Mouse (Mus musculus) megakaryocyte, embryonic 14.5 days (primary cell): Measurements from ENCODE around the gene Shc3. TPM values are rescaled to one million over a fixed set of nuclear protein-coding genes. Genes with fewer than 3 reads are reported as not detected.

Source experiments
- H3K27me3 ChIP-seq: replicated peaks from 2 replicates; pipeline ENCODE3; 2012; ENCODE audit warnings: inconsistent platforms
- H3K36me3 ChIP-seq: replicated peaks from 2 replicates; pipeline ENCODE3; 2012; ENCODE audit warnings: low read length, inconsistent platforms, mixed read lengths
- H3K4me1 ChIP-seq: 2 replicates; pipeline ENCODE4 v1.6.1; 2012; ENCODE audit warnings: inconsistent platforms
- H3K4me3 ChIP-seq: replicated peaks from 2 replicates; pipeline ENCODE3; 2012; ENCODE audit warnings: moderate library complexity, mild to moderate bottlenecking, inconsistent platforms
- H3K9me3 ChIP-seq: 2 replicates; pipeline ENCODE4 v1.6.1; 2012; ENCODE audit warnings: inconsistent platforms
- FLI1 ChIP-seq: IDR thresholded peaks from 2 replicates; pipeline ENCODE4 v1.6.1; 2012; ENCODE audit warnings: low read length, inconsistent platforms, mixed read lengths
- GATA1 ChIP-seq: IDR thresholded peaks from 3 replicates; pipeline ENCODE4 v1.6.1; 2012; ENCODE audit warnings: mixed read lengths, low read length, inconsistent platforms, borderline replicate concordance
- polyA plus RNA-seq: library from polyadenylated mRNA; stranded (reverse); fragments of >175 nt; gene quantifications from 2 replicates; pipeline ENCODE4 v1.2.3, GENCODE M21; 2012; ENCODE audit warnings: low replicate concordance; ENCODE audit not compliant: insufficient read depth

Shc3 gene
- polyA plus RNA-seq, 1 experiment: not detected

DNA sequence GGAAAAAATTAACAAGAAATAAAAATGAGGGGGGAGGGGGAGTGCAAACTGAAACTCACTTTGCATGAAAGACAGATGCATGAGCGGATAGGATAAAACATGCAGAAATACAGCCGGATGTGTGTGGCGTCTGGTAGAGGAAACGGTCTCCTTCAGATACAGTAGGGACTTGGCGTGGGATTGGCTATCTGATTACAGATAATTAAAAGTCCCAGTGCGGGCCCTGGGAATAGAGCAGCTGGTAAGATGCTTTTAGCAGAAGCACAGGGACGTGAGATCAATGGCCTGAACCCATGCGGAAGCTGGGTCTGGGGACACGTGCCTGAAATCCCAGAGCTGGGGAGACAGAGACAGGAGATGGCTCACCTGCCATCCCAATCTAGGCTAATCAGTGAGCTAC lies 75.5 kb downstream of the Shc3 start:
- H3K27me3 ChIP-seq: peaks cover 2% of the 10 kb centered on the region
- TF ChIP-seq GATA1: no peak
- TF ChIP-seq FLI1: no peak
- no peaks in the 10 kb centered on the region for H3K4me1 ChIP-seq
- no peak overlapping the region for H3K4me3 ChIP-seq
- H3K36me3 ChIP-seq: no peaks in the 10 kb centered on the region
- peaks cover 4% of the 10 kb centered on the region; the same call in 1 of the 2 replicates for H3K9me3 ChIP-seq

GRCm38 (mm10) chr13:51491649-51492435 lies 77.4 kb downstream of the Shc3 start:
- H3K4me1 ChIP-seq: no peaks in the 10 kb centered on the region
- H3K4me3 ChIP-seq: no peak overlapping the region
- TF ChIP-seq GATA1 (no peak), FLI1 (no peak)
- H3K9me3 ChIP-seq: peaks cover 4% of the 10 kb centered on the region; the same call in 1 of the 2 replicates
- peaks cover 2% of the 10 kb centered on the region for H3K27me3 ChIP-seq
- no peaks in the 10 kb centered on the region for H3K36me3 ChIP-seq

DNA sequence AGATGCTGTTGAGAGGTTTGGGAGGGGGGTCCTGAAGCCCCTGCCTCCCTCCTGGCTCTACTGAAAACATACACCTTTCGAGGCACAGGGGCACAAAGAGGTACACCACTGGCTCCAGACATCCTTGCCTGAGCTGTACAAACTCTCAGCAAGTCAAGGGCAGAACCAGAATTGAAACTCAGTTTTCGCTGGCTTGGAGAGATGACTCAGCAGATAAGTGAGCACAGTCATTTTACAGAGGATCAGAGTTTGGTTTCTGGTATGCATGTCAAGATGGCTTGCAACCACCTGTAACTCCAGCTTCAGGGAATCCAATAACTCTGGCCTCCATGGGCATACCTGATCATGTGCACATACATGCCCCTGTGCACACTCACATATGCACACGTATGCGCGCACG lies 79.0 kb downstream of the Shc3 start:
- TF ChIP-seq FLI1: no peak
- no peak for TF ChIP-seq GATA1
- Histone ChIP-seq H3K9me3 (peaks cover 4% of the 10 kb centered on the region; the same call in 1 of the 2 replicates), H3K4me3 (no peak overlapping the region), H3K27me3 (peaks cover 2% of the 10 kb centered on the region), H3K36me3 (no peaks in the 10 kb centered on the region), H3K4me1 (no peaks in the 10 kb centered on the region)

DNA sequence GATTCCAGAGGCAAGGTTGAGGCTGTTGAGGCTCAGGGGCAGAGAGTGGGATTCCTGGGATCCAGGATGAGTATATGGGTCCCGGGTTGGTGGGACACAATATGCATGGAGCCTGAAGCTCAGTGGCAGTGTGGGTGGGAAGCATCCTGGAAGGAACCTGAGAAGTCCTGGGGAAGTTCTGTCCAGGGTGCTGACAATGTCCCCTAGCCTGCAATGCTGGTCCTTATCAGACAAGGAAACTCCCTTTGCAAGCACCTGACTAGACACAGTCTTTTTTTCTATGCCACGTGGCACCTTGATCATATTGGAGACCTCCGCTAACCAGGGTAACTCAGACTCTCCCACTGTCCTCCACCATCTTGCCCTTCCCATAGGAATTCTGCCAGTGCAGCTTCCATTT lies 80.3 kb downstream of the Shc3 start:
- H3K9me3 ChIP-seq: peaks cover 4% of the 10 kb centered on the region; the same call in 1 of the 2 replicates
- no peaks in the 10 kb centered on the region for H3K4me1 ChIP-seq
- peaks cover 2% of the 10 kb centered on the region for H3K27me3 ChIP-seq
- no peak overlapping the region for H3K4me3 ChIP-seq
- TF ChIP-seq GATA1 (no peak), FLI1 (no peak)
- H3K36me3 ChIP-seq: no peaks in the 10 kb centered on the region

GRCm38 (mm10) chr13:51485291-51485690 lies 83.9 kb downstream of the Shc3 start:
- no peak for TF ChIP-seq FLI1
- TF ChIP-seq GATA1: no peak
- peaks cover 4% of the 10 kb centered on the region; the same call in 1 of the 2 replicates for H3K9me3 ChIP-seq
- H3K4me1 ChIP-seq: peaks cover 4% of the 10 kb centered on the region
- no peaks in the 10 kb centered on the region for H3K36me3 ChIP-seq
- H3K27me3 ChIP-seq: no peaks in the 10 kb centered on the region
- no peak overlapping the region for H3K4me3 ChIP-seq

- peaks cover 4% of the 10 kb centered on the region; the same call in 1 of the 2 replicates for H3K9me3 ChIP-seq
- H3K36me3 ChIP-seq: no peaks in the 10 kb centered on the region
- no peak overlapping the region for H3K4me3 ChIP-seq
- no peak for TF ChIP-seq FLI1
- TF ChIP-seq GATA1: no peak
- peaks cover 4% of the 10 kb centered on the region for H3K27me3 ChIP-seq
- peaks cover 11% of the 10 kb centered on the region for H3K4me1 ChIP-seq
These were observed 86.4 kb downstream of the Shc3 start for GRCm38 (mm10) chr13:51482786-51483185.

DNA sequence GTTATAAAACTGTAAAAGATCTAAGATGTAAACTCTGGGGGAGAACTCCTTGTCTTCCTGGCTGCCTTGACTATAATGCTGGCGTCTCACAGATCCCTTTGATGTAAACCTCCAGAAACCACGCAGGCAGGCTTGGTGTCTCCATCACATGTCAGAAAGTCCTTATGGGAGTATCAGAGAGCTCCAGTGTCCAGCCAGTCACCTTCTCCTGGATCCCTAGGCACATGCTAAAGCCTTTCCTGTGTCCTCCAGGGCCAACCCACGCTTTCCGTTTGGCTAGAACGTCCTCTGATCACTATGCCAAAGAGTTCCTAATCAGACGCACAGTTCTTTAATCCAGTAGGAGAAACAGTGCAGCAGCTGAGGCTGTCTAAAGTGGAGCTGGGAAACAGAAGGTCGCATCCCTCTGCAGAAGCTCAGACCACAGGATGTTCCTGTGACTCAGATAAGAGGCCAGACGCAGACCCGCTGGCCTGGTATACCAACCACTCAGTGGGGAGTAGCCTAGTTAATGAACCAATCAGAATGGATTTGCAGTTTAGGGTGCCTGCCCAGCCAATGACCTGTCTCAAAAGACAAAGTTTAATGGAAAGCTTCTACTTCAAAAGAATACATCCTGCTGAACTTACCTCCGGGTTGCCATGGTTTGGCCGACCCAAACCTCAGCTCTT lies 88.7 kb downstream of the Shc3 start:
- Histone ChIP-seq H3K9me3 (peaks cover 4% of the 10 kb centered on the region; the same call in 1 of the 2 replicates), H3K36me3 (no peaks in the 10 kb centered on the region), H3K4me3 (no peak overlapping the region), H3K27me3 (peaks cover 4% of the 10 kb centered on the region), H3K4me1 (peaks cover 11% of the 10 kb centered on the region)
- TF ChIP-seq GATA1: no peak
- TF ChIP-seq FLI1: no peak

- Histone ChIP-seq H3K9me3 (peaks cover 4% of the 10 kb centered on the region; the same call in 1 of the 2 replicates), H3K4me1 (peaks cover 11% of the 10 kb centered on the region), H3K27me3 (peaks cover 4% of the 10 kb centered on the region), H3K36me3 (no peaks in the 10 kb centered on the region), H3K4me3 (no peak overlapping the region)
- TF ChIP-seq FLI1 (no peak), GATA1 (no peak)
These were observed 89.4 kb downstream of the Shc3 start for GRCm38 (mm10) chr13:51479826-51480225.

DNA sequence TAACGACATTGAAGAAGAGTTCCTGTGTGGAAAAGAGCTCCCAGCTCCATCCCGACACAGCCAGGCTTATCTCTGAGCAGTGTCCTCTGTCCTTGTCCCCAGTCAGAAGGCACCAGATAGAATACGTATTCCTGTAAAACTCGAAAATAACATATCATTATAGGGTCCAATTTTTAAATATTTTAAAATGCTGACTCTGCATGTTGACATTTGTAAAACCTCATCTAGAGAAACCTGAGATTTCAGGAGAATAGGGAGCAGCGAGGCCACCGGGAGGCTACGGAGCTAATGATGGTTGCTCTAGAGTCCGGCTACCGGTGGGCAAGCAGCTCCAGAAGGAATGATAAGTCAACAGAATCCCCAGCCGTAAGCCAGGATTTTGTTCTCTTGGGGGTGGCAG lies 92.2 kb downstream of the Shc3 start:
- Histone ChIP-seq H3K36me3 (no peaks in the 10 kb centered on the region), H3K9me3 (peaks cover 4% of the 10 kb centered on the region; the same call in 1 of the 2 replicates), H3K4me3 (no peak overlapping the region), H3K4me1 (peaks cover 11% of the 10 kb centered on the region), H3K27me3 (peaks cover 4% of the 10 kb centered on the region)
- TF ChIP-seq GATA1 (no peak), FLI1 (no peak)

DNA sequence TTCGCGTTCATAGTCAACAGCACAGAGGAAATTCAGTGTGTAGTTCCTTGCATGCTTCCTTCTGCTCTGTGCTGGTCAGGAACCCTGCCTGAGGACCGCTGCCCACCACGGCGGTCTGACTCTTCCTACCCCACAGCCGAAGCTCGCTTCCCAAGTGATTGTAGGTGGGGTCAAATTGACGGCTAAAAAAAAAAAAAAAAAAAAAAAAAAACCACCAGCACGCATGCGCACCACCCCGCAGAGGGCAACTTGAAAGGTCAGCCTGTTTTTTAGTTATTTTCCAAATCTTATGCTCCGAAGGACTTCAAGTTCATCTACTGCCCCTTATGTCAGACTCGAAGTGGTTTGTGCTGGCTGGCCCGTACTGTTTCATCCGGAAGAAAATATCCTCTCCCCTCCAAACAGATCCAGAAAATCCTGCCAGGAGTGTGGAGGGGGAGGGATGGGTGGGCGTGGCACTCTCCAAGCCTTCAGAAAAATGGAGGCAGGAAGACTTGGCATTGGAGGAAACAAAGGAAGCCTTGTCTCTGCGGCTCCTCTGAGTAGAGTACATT lies 100.4 kb downstream of the Shc3 start:
- Histone ChIP-seq H3K9me3 (0 out of 2 replicates have a peak, but pooled peaks cover 7% of the 10 kb centered on the region), H3K4me1 (no peaks in the 10 kb centered on the region), H3K4me3 (no peak overlapping the region), H3K36me3 (no peaks in the 10 kb centered on the region), H3K27me3 (no peaks in the 10 kb centered on the region)
- no peak for TF ChIP-seq GATA1
- no peak for TF ChIP-seq FLI1
